Mouse (Mus musculus) stomach, postnatal 0 days (tissue): Measurements from ENCODE around the gene Catsperz. TPM values are rescaled to one million over a fixed set of nuclear protein-coding genes. Genes with fewer than 3 reads are reported as not detected.

Source experiments
- ATAC-seq: fragments of 200-750 bp; cut with Nextera tagmentation; 2 replicates; pipeline ENCODE4 v1.8.0; 2017; ENCODE audit not compliant: low FRiP score, low TSS enrichment
- DNase-seq: peaks from one replicate; pipeline ENCODE4 v3.0.0-alpha.2; 2016; ENCODE audit warnings: low spot score
- H3K27ac ChIP-seq: fragments of 300-500 bp; sonication (generic); replicated peaks from 2 replicates; pipeline ENCODE4 v1.5.1; 2014; ENCODE audit warnings: mild to moderate bottlenecking, control low read depth
- H3K27me3 ChIP-seq: fragments of 300-500 bp; sonication (generic); 2 replicates; pipeline ENCODE4 v1.6.1; 2014; ENCODE audit warnings: low read length; ENCODE audit not compliant: control insufficient read depth, insufficient read depth
- H3K36me3 ChIP-seq: fragments of 300-500 bp; sonication (generic); 2 replicates; pipeline ENCODE4 v1.6.1; 2014; ENCODE audit warnings: low read length, mixed read lengths; ENCODE audit not compliant: control insufficient read depth, insufficient read depth
- H3K4me1 ChIP-seq: fragments of 300-500 bp; sonication (generic); replicated peaks from 2 replicates; pipeline ENCODE4 v1.6.1; 2014; ENCODE audit warnings: antibody characterized with exemption; ENCODE audit not compliant: control insufficient read depth, insufficient read depth
- H3K4me2 ChIP-seq: fragments of 300-500 bp; sonication (generic); replicated peaks from 2 replicates; pipeline ENCODE4 v1.6.1; 2014; ENCODE audit warnings: low read depth, mild to moderate bottlenecking, control low read depth, moderate library complexity
- H3K4me3 ChIP-seq: fragments of 300-500 bp; sonication (generic); 2 replicates; pipeline ENCODE4 v1.5.1; 2014; ENCODE audit warnings: low read depth, low read length, control low read depth
- H3K9ac ChIP-seq: fragments of 300-500 bp; sonication (generic); 2 replicates; pipeline ENCODE4 v1.6.1; 2014; ENCODE audit warnings: mild to moderate bottlenecking, low read length, control low read depth, mixed read lengths
- H3K9me3 ChIP-seq: fragments of 300-500 bp; sonication (generic); 2 replicates; pipeline ENCODE4 v1.6.1; 2016; ENCODE audit warnings: low read length; ENCODE audit not compliant: control insufficient read depth
- CTCF ChIP-seq: IDR thresholded peaks from 2 replicates; pipeline ENCODE4 v1.5.1; 2016; ENCODE audit warnings: antibody characterized with exemption, low read depth, mild to moderate bottlenecking, moderate library complexity
- EP300 ChIP-seq: optimal IDR thresholded peaks from 2 replicates; pipeline ENCODE3; 2016; ENCODE audit warnings: antibody characterized with exemption
- WGBS: fragments of 180-500 bp; shearing (Covaris S2); extraction: QIAGEN DNeasy Blood & Tissue Kit; methylation state at CpG from one replicate; pipeline ENCODE4 v1.1.7; 2014; 5-methylcytosine and 5-hydroxymethylcytosine counted together
- microRNA-seq: library from miRNA; unstranded; fragments of <30 nt; microRNA quantifications from one replicate; pipeline ENCODE4, GENCODE M21; 2016
- polyA plus RNA-seq: library from polyadenylated mRNA; unstranded; fragments of >200 nt; fragmentation: Nextera tagmentation; extraction: Ambion mirVana; gene quantifications from 2 replicates; pipeline ENCODE4 v1.2.1, GENCODE M21; 2015

Catsperz gene
- polyA plus RNA-seq, 1 experiment from 2014 or later, result 4.5 TPM

DNA sequence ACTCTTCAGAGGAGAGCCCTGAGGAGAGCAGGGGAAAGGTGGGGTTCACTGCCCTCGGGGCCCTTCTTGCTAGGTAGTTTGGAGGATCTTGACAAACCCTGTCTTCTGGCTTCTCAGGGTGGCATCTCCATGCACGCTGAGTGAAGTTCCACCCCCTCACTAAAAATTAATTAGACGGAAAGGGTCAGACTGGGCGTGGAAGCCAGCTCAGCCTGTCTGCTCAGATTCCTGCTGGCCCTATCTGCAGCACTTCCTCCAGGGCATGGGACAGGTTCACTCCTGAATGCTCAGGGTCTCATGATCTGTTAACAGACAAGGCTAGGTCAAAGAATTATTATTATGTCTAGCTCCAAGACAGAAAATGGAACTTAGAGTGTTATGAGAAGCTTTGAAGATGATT lies 32.7 kb downstream of the Catsperz start:
- DNase-seq, result no peak
- H3K27ac ChIP-seq, result 0 out of 2 replicates have a peak overlapping the region, but pooled peaks have one; percentile 40

DNA sequence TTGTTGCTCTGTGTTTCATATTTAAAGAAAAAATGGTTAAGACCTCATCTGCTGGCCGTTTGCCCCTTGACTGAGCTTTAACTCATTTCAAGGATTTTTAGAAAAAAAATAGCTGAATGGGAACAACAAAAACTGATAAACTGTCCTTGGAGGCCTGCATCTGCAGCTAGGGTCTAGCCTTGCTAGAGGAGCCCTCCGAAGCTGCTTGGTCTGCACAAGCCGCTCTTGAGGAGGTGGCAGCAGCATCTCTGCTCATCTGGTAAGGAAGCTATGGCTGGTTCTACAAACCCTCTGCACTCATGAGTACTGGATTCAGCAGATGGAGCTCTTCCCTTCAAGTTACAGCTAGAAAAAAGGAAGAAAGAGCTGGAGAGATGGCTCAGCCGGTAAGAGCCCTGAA lies 47.2 kb downstream of the Catsperz start:
- 82% methylated on average over 4 of the region's 4 CpGs for WGBS
- no peaks in the 10 kb centered on the region for H3K9me3 ChIP-seq
- H3K4me1 ChIP-seq, result no peaks in the 10 kb centered on the region
- H3K9ac ChIP-seq, result no peak overlapping the region
- no peaks in the 10 kb centered on the region for H3K36me3 ChIP-seq
- H3K4me2 ChIP-seq, result no peak overlapping the region
- H3K27ac ChIP-seq, result no peak overlapping the region
- H3K27me3 ChIP-seq, result no peaks in the 10 kb centered on the region
- no peak for ATAC-seq
- H3K4me3 ChIP-seq, result no peak overlapping the region
- TF ChIP-seq CTCF, result no peak
- no peak for TF ChIP-seq EP300
- no peak for DNase-seq

More for the DNA sequence above, 32.7 kb downstream of the Catsperz start:
- no peak for ATAC-seq
- H3K4me3 ChIP-seq, result no peak overlapping the region
- no peak overlapping the region for H3K9ac ChIP-seq
- TF ChIP-seq CTCF (no peak), EP300 (peak; percentile 54)
- H3K9me3 ChIP-seq, result no peaks in the 10 kb centered on the region
- no peaks in the 10 kb centered on the region for H3K4me1 ChIP-seq
- 34% methylated on average over 4 of the region's 4 CpGs for WGBS
- H3K4me2 ChIP-seq, result no peak overlapping the region
- no peaks in the 10 kb centered on the region for H3K36me3 ChIP-seq
- H3K27me3 ChIP-seq, result no peaks in the 10 kb centered on the region

DNA sequence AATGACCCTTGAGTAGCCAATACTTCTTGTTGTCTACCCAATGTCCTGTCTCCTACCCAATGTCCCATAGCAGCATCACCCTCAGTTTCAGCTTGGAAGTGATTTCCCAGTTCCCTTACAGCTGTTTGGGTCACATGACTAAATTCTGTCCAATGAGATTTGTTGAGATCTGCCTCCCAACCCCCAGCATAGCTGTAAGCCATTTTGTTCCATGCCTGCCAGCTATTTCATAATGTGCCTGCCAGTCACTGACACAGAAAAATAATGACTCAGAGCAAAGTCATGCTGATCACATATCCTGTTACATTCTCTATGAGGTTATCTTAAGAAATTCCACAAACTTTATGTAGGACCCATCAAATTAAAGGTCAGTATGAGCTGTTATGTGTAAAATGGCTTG lies 48.4 kb downstream of the Catsperz start:
- no peak overlapping the region for H3K27ac ChIP-seq
- no peaks in the 10 kb centered on the region for H3K36me3 ChIP-seq
- no peak for TF ChIP-seq CTCF
- no peak for TF ChIP-seq EP300
- H3K4me2 ChIP-seq, result no peak overlapping the region
- no peak for DNase-seq
- no peak overlapping the region for H3K4me3 ChIP-seq
- peak; percentile 21; the same call in 1 of the 2 replicates for ATAC-seq
- H3K9me3 ChIP-seq, result no peaks in the 10 kb centered on the region
- no peaks in the 10 kb centered on the region for H3K4me1 ChIP-seq
- no peak overlapping the region for H3K9ac ChIP-seq
- no peaks in the 10 kb centered on the region for H3K27me3 ChIP-seq

DNA sequence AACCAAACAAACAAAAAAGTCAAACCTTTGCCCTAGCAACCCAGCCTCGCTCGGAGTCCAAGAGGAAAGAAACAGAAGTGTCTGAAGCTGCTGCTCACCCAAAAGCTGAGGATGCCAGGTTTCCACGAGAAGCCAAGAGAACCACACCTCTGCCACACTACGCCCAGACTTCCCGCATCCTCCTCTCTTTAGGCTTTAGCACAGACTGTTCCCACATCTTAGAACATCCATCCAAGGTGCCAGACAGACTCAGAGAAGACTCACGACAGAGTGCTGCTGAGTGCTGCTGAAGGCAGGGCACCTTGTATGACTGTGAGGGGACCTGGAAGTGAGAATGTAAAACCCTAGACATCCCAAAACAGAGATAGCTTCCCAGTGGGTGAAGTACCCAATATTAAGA lies 49.3 kb downstream of the Catsperz start:
- H3K4me1 ChIP-seq, result no peaks in the 10 kb centered on the region
- WGBS, result 78% methylated on average over 6 of the region's 6 CpGs
- H3K36me3 ChIP-seq, result no peaks in the 10 kb centered on the region
- TF ChIP-seq EP300 (no peak), CTCF (no peak)
- ATAC-seq (no peak), DNase-seq (no peak)
- no peak overlapping the region for H3K9ac ChIP-seq
- H3K27me3 ChIP-seq, result no peaks in the 10 kb centered on the region
- H3K9me3 ChIP-seq, result no peaks in the 10 kb centered on the region
- no peak overlapping the region for H3K4me2 ChIP-seq
- no peak overlapping the region for H3K4me3 ChIP-seq
- no peak overlapping the region for H3K27ac ChIP-seq

GRCm38 (mm10) chr19:6874257-6874656 lies 50.9 kb downstream of the Catsperz start:
- no peak overlapping the region for H3K27ac ChIP-seq
- DNase-seq, result no peak
- TF ChIP-seq CTCF (no peak), EP300 (no peak)
- WGBS, result 77% methylated on average over 1 of the region's 1 CpGs
- H3K9me3 ChIP-seq, result no peaks in the 10 kb centered on the region
- H3K36me3 ChIP-seq, result no peaks in the 10 kb centered on the region
- H3K4me1 ChIP-seq, result no peaks in the 10 kb centered on the region
- no peak overlapping the region for H3K9ac ChIP-seq
- no peak overlapping the region for H3K4me2 ChIP-seq
- no peak for ATAC-seq
- no peak overlapping the region for H3K4me3 ChIP-seq
- H3K27me3 ChIP-seq, result no peaks in the 10 kb centered on the region

- Histone ChIP-seq H3K4me3 (no peak overlapping the region), H3K9ac (no peak overlapping the region), H3K9me3 (no peaks in the 10 kb centered on the region), H3K4me1 (no peaks in the 10 kb centered on the region), H3K4me2 (no peak overlapping the region), H3K27me3 (no peaks in the 10 kb centered on the region), H3K27ac (no peak overlapping the region), H3K36me3 (no peaks in the 10 kb centered on the region)
- DNase-seq (no peak), ATAC-seq (no peak)
- WGBS, result 72% methylated on average over 3 of the region's 3 CpGs
- TF ChIP-seq EP300, result no peak
- TF ChIP-seq CTCF, result no peak
These were observed 52.5 kb downstream of the Catsperz start for GRCm38 (mm10) chr19:6872701-6873100.

Small RNA genes lying within 50 kb of the gene (microRNA-seq; reads per million reads assigned to microRNA genes)
- 0.96 reads per million for gene Mir6990

Other genes starting within 250 kb of the Catsperz start
- 34.7 and 34.9 TPM in 2 replicates for gene Rps6ka4, start 84.7 kb downstream of the Catsperz start, polyA plus RNA-seq
- gene Ccdc88b, start 67.2 kb downstream of the Catsperz start, polyA plus RNA-seq, result 0.34 and 0.45 TPM in 2 replicates
- 75.8 and 85.9 TPM in 2 replicates for gene Trmt112, start 15.7 kb downstream of the Catsperz start, polyA plus RNA-seq
- gene Prdx5, start 15.3 kb downstream of the Catsperz start, polyA plus RNA-seq, result 537 and 559 TPM in 2 replicates
- gene Esrra, start 3.6 kb downstream of the Catsperz start, polyA plus RNA-seq, result 20.4 and 20.8 TPM in 2 replicates
- gene Kcnk4, start 9.1 kb upstream of the Catsperz start, polyA plus RNA-seq, result 0.75 and 0.98 TPM in 2 replicates
- gene Bad, start 16.5 kb upstream of the Catsperz start, polyA plus RNA-seq, result 79.0 and 82.8 TPM in 2 replicates
- 24.7 and 28.7 TPM in 2 replicates for gene Gpr137, start 17.1 kb upstream of the Catsperz start, polyA plus RNA-seq
- gene Ppp1r14b, start 49.6 kb upstream of the Catsperz start, polyA plus RNA-seq, result 143 and 148 TPM in 2 replicates
- gene Plcb3, start 51.1 kb upstream of the Catsperz start, polyA plus RNA-seq, result 30.0 and 33.2 TPM in 2 replicates
- gene Fkbp2, start 55.1 kb upstream of the Catsperz start, polyA plus RNA-seq, result 130 and 134 TPM in 2 replicates
- 26.2 and 28.0 TPM in 2 replicates for gene Vegfb, start 62.3 kb upstream of the Catsperz start, polyA plus RNA-seq
- 33.0 and 37.2 TPM in 2 replicates for gene Dnajc4, start 67.2 kb upstream of the Catsperz start, polyA plus RNA-seq
- 21.1 and 21.2 TPM in 2 replicates for gene Nudt22, start 70.7 kb upstream of the Catsperz start, polyA plus RNA-seq
- gene Trpt1, start 70.8 kb upstream of the Catsperz start, polyA plus RNA-seq, result 10.0 and 10.1 TPM in 2 replicates
- 7.6 and 8.1 TPM in 2 replicates for gene Fermt3, start 94.1 kb upstream of the Catsperz start, polyA plus RNA-seq
- 67.9 and 69.7 TPM in 2 replicates for gene Stip1, start 114.6 kb upstream of the Catsperz start, polyA plus RNA-seq
- gene Macrod1, start 131.4 kb upstream of the Catsperz start, polyA plus RNA-seq, result 16.8 and 20.5 TPM in 2 replicates
- gene Flrt1, start 180.3 kb upstream of the Catsperz start, polyA plus RNA-seq, result 1.1 and 1.6 TPM in 2 replicates